Comparison of ENCODE assay signal across 18 mouse cellular contexts in genomic region chr1:35772567-35772966, GRCm38 (mm10).
A peak's percentile ranks its signal among the peaks of the same experiment; 100 is the strongest.
DNase-seq lines count a peak whose midpoint lies in the region; ATAC-seq lines count a peak whose summit lies in the region.
"Had no signal": no experiment of that assay in that cellular context is flagged by ENCODE, and none has a peak within 500 bp of the region (broad histone marks: within the 10 kb centered on the region; RNA-seq: fewer than 3 reads in every experiment).

No protein-coding gene starts in this region.

- no peak overlapping the region for H3K9ac ChIP-seq in neural tube, embryonic 15.5 days (replicated peaks)
- H3K9ac ChIP-seq: embryonic facial prominence, embryonic 12.5 days; forebrain, embryonic 12.5 days; heart, embryonic 12.5 days; hindbrain, embryonic 14.5 days had no signal

- H3K4me1 ChIP-seq in neural tube, embryonic 15.5 days: no peaks in the 10 kb centered on the region
- H3K4me1 ChIP-seq: embryonic facial prominence, embryonic 12.5 days; forebrain, embryonic 12.5 days; heart, embryonic 12.5 days; hindbrain, embryonic 10.5 days had no signal

- DNase-seq in layer of hippocampus, adult 9-10 months (ENCODE audit: low spot score): peak; percentile 15
- DNase-seq in layer of hippocampus, postnatal 36 days: no peak
- peak; percentile 17 for DNase-seq in right cerebral cortex, adult 18-20 months
- no peak for DNase-seq in right cerebral cortex, postnatal 14 days
- DNase-seq in right cerebral cortex, postnatal 36 days (ENCODE audit: low spot score in 2 of 2): peak; percentile 11 to 14
- DNase-seq: adrenal gland, adult 2 months; adrenal gland, postnatal 25 days; cerebellum, adult 2 months; cerebellum, postnatal 10 days; gastrocnemius, adult 2 months; gastrocnemius, postnatal 25 days had no signal

- no peaks in the 10 kb centered on the region for H3K27me3 ChIP-seq in neural tube, embryonic 15.5 days (replicated peaks)
- H3K27me3 ChIP-seq: embryonic facial prominence, embryonic 12.5 days; forebrain, embryonic 12.5 days; heart, embryonic 12.5 days had no signal

- H3K36me3 ChIP-seq in neural tube, embryonic 15.5 days: no peaks in the 10 kb centered on the region
- H3K36me3 ChIP-seq: embryonic facial prominence, embryonic 12.5 days; forebrain, embryonic 12.5 days; heart, embryonic 12.5 days; hindbrain, embryonic 10.5 days had no signal

- no peak for ATAC-seq in neural tube, embryonic 15.5 days (ENCODE audit: low FRiP score)
- ATAC-seq: forebrain, embryonic 16.5 days had no signal

- WGBS in neural tube, embryonic 15.5 days: 87% methylated on average over 6 of the region's 6 CpGs

- no peak overlapping the region for H3K4me3 ChIP-seq in neural tube, embryonic 15.5 days (replicated peaks)
- H3K4me3 ChIP-seq: embryonic facial prominence, embryonic 12.5 days; forebrain, embryonic 12.5 days; gastrocnemius, adult 2 months; heart, embryonic 12.5 days; hindbrain, embryonic 10.5 days had no signal

- no peak overlapping the region for H3K4me2 ChIP-seq in neural tube, embryonic 15.5 days
- H3K4me2 ChIP-seq: embryonic facial prominence, embryonic 12.5 days; forebrain, embryonic 12.5 days; heart, embryonic 12.5 days; hindbrain, embryonic 14.5 days had no signal

- H3K27ac ChIP-seq in neural tube, embryonic 15.5 days (replicated peaks): no peak overlapping the region
- H3K27ac ChIP-seq: embryonic facial prominence, embryonic 12.5 days; forebrain, embryonic 12.5 days; gastrocnemius, adult 2 months; hindbrain, embryonic 10.5 days; hindbrain, embryonic 14.5 days had no signal

- no peaks in the 10 kb centered on the region for H3K9me3 ChIP-seq in neural tube, embryonic 15.5 days (replicated peaks)
- H3K9me3 ChIP-seq: embryonic facial prominence, embryonic 12.5 days; forebrain, embryonic 12.5 days; heart, embryonic 12.5 days; hindbrain, embryonic 10.5 days had no signal

Comparison
In these comparisons a context has a peak if more than half of its experiments do, and no peak if none do; other contexts are left out.
1. DNase-seq: peak in layer of hippocampus, adult 9-10 months (single experiment), right cerebral cortex, adult 18-20 months (single experiment) and right cerebral cortex, postnatal 36 days (2 of 2); none in layer of hippocampus, postnatal 36 days (0 of 2) and right cerebral cortex, postnatal 14 days (single experiment).